Mouse (Mus musculus) inflammation-experienced regulatory T-cells (primary cell): ENCODE results near the gene Hist2h2aa1. TPM values are rescaled to one million over a fixed set of nuclear protein-coding genes. Genes with fewer than 3 reads are reported as not detected.

Experiments used
- polyA plus RNA-seq, 2 experiments: library from polyadenylated mRNA; unstranded; fragments of 100-300 nt; shearing (Covaris generic); gene quantifications; one replicate each; pipeline ENCODE4 v1.2.1; 2017

Gene Hist2h2aa1
- 1 to 10 TPM in 1 of 2 experiments, not detected in 1; 1.5 TPM for polyA plus RNA-seq

GRCm38 (mm10) chr3:96245003-96245886 lies at the start of gene Hist2h2aa1:
Gene Hist2h2aa1, plus strand, starts transcription at chr3:96245497.

GRCm38 (mm10) chr3:96219661-96220130 lies 25.6 kb upstream of the Hist2h2aa1 start, which contains the start of the genes Bola1 and Hist2h2ab:
Gene Bola1, minus strand, starts transcription at chr3:96219709.
Gene Hist2h2ab, plus strand, starts transcription at chr3:96219865.

GRCm38 (mm10) chr3:96220765-96221639 lies 24.3 kb upstream of the Hist2h2aa1 start, which contains the start of the genes Hist2h2ac and Hist2h2be:
Gene Hist2h2ac, minus strand, starts transcription at chr3:96220880.
Gene Hist2h2be, plus strand, starts transcription at chr3:96221119.

GRCm38 (mm10) chr3:96238954-96239793 lies 6.1 kb upstream of the Hist2h2aa1 start, which contains the start of gene Hist2h3c2:
Gene Hist2h3c2, minus strand, starts transcription at chr3:96239127.

GRCm38 (mm10) chr3:96239949-96240798 lies 5.1 kb upstream of the Hist2h2aa1 start, which contains the start of gene Hist2h2aa2:
Gene Hist2h2aa2, minus strand, starts transcription at chr3:96240276.

GRCm38 (mm10) chr3:96246427-96246856 lies 1.1 kb downstream of the Hist2h2aa1 start, which contains the start of gene Hist2h3c1:
Gene Hist2h3c1, plus strand, starts transcription at chr3:96246685.

GRCm38 (mm10) chr3:96262979-96263550 lies 17.8 kb downstream of the Hist2h2aa1 start, which contains the start of gene Hist2h4:
Gene Hist2h4, minus strand, starts transcription at chr3:96263311.

GRCm38 (mm10) chr3:96268051-96268775 lies 22.9 kb downstream of the Hist2h2aa1 start, which contains the start of gene Hist2h3b:
Gene Hist2h3b, plus strand, starts transcription at chr3:96268654.

GRCm38 (mm10) chr3:96269511-96270474 lies 24.5 kb downstream of the Hist2h2aa1 start, which contains the start of gene Hist2h2bb:
Gene Hist2h2bb, plus strand, starts transcription at chr3:96269752.

GRCm38 (mm10) chr3:96293787-96294186 lies 48.5 kb downstream of the Hist2h2aa1 start, which contains the start of gene Fcgr1:
Gene Fcgr1, minus strand, starts transcription at chr3:96293969.

Other genes with a start within 250 kb of the Hist2h2aa1 start
- gene Plekho1, start 249.5 kb upstream of the Hist2h2aa1 start, polyA plus RNA-seq, result 10 to 100 TPM; 11.5 to 14.0 TPM
- gene Vps45, start 187.0 kb upstream of the Hist2h2aa1 start, polyA plus RNA-seq, result 10 to 100 TPM; 22.0 to 26.8 TPM
- gene Otud7b, start 141.0 kb upstream of the Hist2h2aa1 start, polyA plus RNA-seq, result 10 to 100 TPM; 16.6 to 20.0 TPM
- 1 to 10 TPM in 1 of 2 experiments, under 1 TPM in 1; 0.95 to 3.8 TPM for gene Mtmr11, start 83.5 kb upstream of the Hist2h2aa1 start, polyA plus RNA-seq
- 100 to 1,000 TPM; 127 to 153 TPM for gene Sf3b4, start 73.2 kb upstream of the Hist2h2aa1 start, polyA plus RNA-seq
- 1 to 10 TPM; 2.4 to 2.7 TPM for gene Sv2a, start 64.3 kb upstream of the Hist2h2aa1 start, polyA plus RNA-seq
- 10 to 100 TPM; 23.2 to 32.3 TPM for gene Bola1, start 25.8 kb upstream of the Hist2h2aa1 start, polyA plus RNA-seq
- 1 to 10 TPM in 1 of 2 experiments, under 1 TPM in 1; 0.87 to 3.8 TPM for gene Hist2h2ab, start 25.6 kb upstream of the Hist2h2aa1 start, polyA plus RNA-seq
- gene Hist2h2ac, start 24.6 kb upstream of the Hist2h2aa1 start, polyA plus RNA-seq, result 10 to 100 TPM in 1 of 2 experiments, 1 to 10 TPM in 1; 8.1 to 16.9 TPM
- 1 to 10 TPM; 4.7 to 5.5 TPM for gene Hist2h2be, start 24.4 kb upstream of the Hist2h2aa1 start, polyA plus RNA-seq
- gene Hist2h3c2, start 6.4 kb upstream of the Hist2h2aa1 start, polyA plus RNA-seq, result 1 to 10 TPM in 1 of 2 experiments, under 1 TPM in 1; 0.34 to 1.4 TPM
- 100 to 1,000 TPM in 1 of 2 experiments, 10 to 100 TPM in 1; 64.9 to 115 TPM for gene Hist2h2aa2, start 5.2 kb upstream of the Hist2h2aa1 start, polyA plus RNA-seq
- not detected for gene Hist2h3c1, start 1.2 kb downstream of the Hist2h2aa1 start, polyA plus RNA-seq
- gene Hist2h4, start 17.8 kb downstream of the Hist2h2aa1 start, polyA plus RNA-seq, result 1 to 10 TPM; 5.2 to 5.3 TPM
- 10 to 100 TPM in 1 of 2 experiments, 1 to 10 TPM in 1; 8.0 to 10.3 TPM for gene Hist2h3b, start 23.2 kb downstream of the Hist2h2aa1 start, polyA plus RNA-seq
- gene Hist2h2bb, start 24.3 kb downstream of the Hist2h2aa1 start, polyA plus RNA-seq, result 10 to 100 TPM in 1 of 2 experiments, 1 to 10 TPM in 1; 8.1 to 21.6 TPM
- not detected for gene Fcgr1, start 48.5 kb downstream of the Hist2h2aa1 start, polyA plus RNA-seq
- gene BC107364, start 206.8 kb downstream of the Hist2h2aa1 start, polyA plus RNA-seq, result 1 to 10 TPM in 1 of 2 experiments, not detected in 1; 1.5 TPM